Mouse (Mus musculus) neural tube, embryonic 12.5 days (tissue): ENCODE measurements around the gene Pdzrn3. TPM values are rescaled to one million over a fixed set of nuclear protein-coding genes. Genes with fewer than 3 reads are reported as not detected.

Source experiments
- ATAC-seq: fragments of 200-750 bp; cut with Nextera tagmentation; 2 replicates; pipeline ENCODE4 v1.8.0; 2017; ENCODE audit warnings: low read depth, mild to moderate bottlenecking, moderate TSS enrichment, moderate library complexity; ENCODE audit not compliant: low FRiP score
- H3K27ac ChIP-seq: fragments of 300-500 bp; sonication (generic); 2 replicates; pipeline ENCODE4 v1.5.1; 2016
- H3K27me3 ChIP-seq: fragments of 300-500 bp; sonication (generic); replicated peaks from 2 replicates; pipeline ENCODE4 v1.6.1; 2016; ENCODE audit warnings: mild to moderate bottlenecking
- H3K36me3 ChIP-seq: fragments of 300-500 bp; sonication (generic); 2 replicates; pipeline ENCODE4 v1.6.1; 2016; ENCODE audit warnings: mild to moderate bottlenecking
- H3K4me1 ChIP-seq: fragments of 300-500 bp; sonication (generic); 2 replicates; pipeline ENCODE4 v1.6.1; 2016
- H3K4me2 ChIP-seq: fragments of 300-500 bp; sonication (generic); replicated peaks from 2 replicates; pipeline ENCODE4 v1.6.1; 2016; ENCODE audit warnings: mild to moderate bottlenecking
- H3K4me3 ChIP-seq: fragments of 300-500 bp; sonication (generic); 2 replicates; pipeline ENCODE4 v1.5.1; 2016
- H3K9ac ChIP-seq: fragments of 300-500 bp; sonication (generic); 2 replicates; pipeline ENCODE4 v1.6.1; 2016; ENCODE audit warnings: mild to moderate bottlenecking
- H3K9me3 ChIP-seq: fragments of 300-500 bp; sonication (generic); 2 replicates; pipeline ENCODE4 v1.6.1; 2016; ENCODE audit warnings: mild to moderate bottlenecking
- WGBS: fragments of 180-500 bp; shearing (Covaris S2); methylation state at CpG from one replicate; pipeline ENCODE4 v1.1.7; 2016; 5-methylcytosine and 5-hydroxymethylcytosine counted together
- polyA plus RNA-seq: library from polyadenylated mRNA; unstranded; fragments of >200 nt; fragmentation: Nextera tagmentation; extraction: Ambion mirVana; gene quantifications from 2 replicates; pipeline ENCODE4 v1.2.1, GENCODE M21; 2016

The Pdzrn3 gene
- polyA plus RNA-seq, 1 experiment from 2014 or later = 25.4 TPM

DNA sequence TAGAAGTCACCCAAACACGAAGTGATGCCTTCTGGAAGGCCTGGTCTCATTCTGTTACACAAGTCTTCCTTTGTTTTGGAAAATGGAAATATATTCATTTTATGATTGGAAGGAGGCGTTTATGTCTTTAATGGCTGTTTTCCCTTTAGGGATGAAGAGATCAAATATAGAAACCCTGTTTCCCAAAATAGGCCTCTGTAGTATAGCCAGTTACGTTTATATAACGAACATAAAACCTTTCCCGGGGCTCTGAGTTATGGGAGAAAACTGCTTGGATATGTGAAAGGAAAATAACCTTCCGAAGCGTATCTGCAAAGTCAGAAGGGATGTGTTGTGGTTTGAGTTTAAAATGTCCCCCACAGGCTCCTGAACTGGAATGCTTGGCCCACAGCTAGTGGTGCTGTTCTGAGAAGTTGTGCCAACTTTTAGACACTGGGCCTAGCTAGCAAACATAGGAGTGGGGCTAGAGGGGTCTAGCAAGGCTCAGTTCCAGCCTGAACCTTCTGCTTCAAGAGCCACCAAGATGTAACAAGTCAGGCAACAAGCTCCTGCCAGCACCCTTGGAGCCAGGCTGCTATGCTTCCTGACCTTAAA is 58.2 kb downstream of the Pdzrn3 start:
- H3K4me1 ChIP-seq = peaks cover 6% of the 10 kb centered on the region
- H3K9me3 ChIP-seq = no peaks in the 10 kb centered on the region
- no peak overlapping the region for H3K27ac ChIP-seq
- WGBS = 65% methylated on average over 7 of the region's 7 CpGs
- ATAC-seq = no peak
- H3K4me3 ChIP-seq = no peak overlapping the region
- H3K4me2 ChIP-seq = no peak overlapping the region
- no peaks in the 10 kb centered on the region for H3K27me3 ChIP-seq
- H3K9ac ChIP-seq = no peak overlapping the region
- no peaks in the 10 kb centered on the region for H3K36me3 ChIP-seq

DNA sequence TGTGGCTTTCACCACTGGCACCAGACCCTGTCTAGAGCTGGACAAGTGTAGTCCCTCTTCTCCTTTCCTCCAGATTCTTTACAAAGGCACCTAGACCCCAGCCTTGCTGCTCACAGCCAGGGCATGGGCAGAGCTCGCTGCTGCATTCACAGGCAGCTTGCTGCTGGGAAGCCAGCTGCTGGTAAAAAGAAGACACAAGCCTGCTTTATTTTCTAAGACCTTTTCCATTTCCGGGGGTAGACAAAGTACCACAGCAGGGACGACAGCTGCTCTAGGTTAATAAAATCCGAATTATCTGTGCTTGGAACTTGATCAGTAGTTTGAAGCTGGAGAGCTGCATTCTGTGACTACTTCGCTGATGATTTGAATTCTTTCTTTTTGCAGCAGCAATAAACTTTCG is 59.2 kb downstream of the Pdzrn3 start:
- peak; percentile 21; the same call in 1 of the 2 replicates for ATAC-seq
- Histone ChIP-seq H3K36me3 (no peaks in the 10 kb centered on the region), H3K4me2 (no peak overlapping the region), H3K4me3 (no peak overlapping the region), H3K9ac (0 out of 2 replicates have a peak overlapping the region, but pooled peaks have one; percentile 26), H3K4me1 (peaks cover 6% of the 10 kb centered on the region), H3K27me3 (no peaks in the 10 kb centered on the region), H3K9me3 (no peaks in the 10 kb centered on the region), H3K27ac (no peak overlapping the region; the same call in 1 of the 2 replicates)
- 31% methylated on average over 6 of the region's 6 CpGs for WGBS

DNA sequence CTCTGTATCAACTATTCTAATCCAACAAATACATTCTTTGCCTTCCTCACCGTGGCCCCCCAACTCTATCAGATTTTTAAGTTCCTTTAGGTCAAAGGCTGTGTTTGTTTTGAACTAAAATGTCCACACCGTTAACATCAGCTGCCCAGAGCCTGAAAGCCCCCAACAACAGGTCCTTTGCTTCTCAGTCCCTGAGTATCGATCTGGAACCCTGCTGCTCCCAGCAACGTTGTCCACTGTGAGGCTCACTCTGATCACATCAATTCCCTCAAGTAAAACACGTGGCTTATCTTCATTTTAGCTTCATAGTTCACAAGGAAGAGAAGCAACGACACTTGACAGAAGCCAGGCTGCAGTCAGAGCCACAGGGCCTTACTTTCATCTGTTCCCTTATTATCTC is 66.3 kb downstream of the Pdzrn3 start:
- Histone ChIP-seq H3K9ac (no peak overlapping the region), H3K4me1 (peaks cover 10% of the 10 kb centered on the region), H3K4me3 (no peak overlapping the region), H3K4me2 (no peak overlapping the region), H3K27me3 (0 out of 2 replicates have a peak, but pooled peaks cover 1% of the 10 kb centered on the region), H3K27ac (no peak overlapping the region), H3K36me3 (no peaks in the 10 kb centered on the region), H3K9me3 (no peaks in the 10 kb centered on the region)
- 66% methylated on average over 6 of the region's 6 CpGs for WGBS
- ATAC-seq = no peak

DNA sequence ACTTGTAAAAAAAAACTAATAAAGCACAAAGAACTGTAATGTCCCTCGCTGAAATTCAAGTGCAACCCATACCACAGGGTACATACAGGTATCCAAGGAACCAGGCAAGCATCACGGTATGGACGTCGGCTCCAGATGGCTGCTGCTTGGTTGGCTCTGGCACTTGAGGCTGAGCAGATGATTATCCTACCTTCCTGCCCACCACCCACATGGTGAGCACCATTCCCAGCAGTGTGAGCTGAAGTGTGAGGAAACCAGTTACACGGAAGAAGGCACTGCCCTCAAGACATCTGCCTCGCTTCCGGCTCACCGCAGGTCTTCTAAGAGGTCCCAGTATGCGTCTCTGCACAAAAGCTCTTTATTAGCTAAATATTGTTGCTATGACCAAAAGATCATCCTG is 67.2 kb downstream of the Pdzrn3 start:
- H3K9me3 ChIP-seq = no peaks in the 10 kb centered on the region
- no peak overlapping the region for H3K4me3 ChIP-seq
- no peak for ATAC-seq
- H3K9ac ChIP-seq = no peak overlapping the region
- 86% methylated on average over 9 of the region's 9 CpGs for WGBS
- H3K4me2 ChIP-seq = no peak overlapping the region
- H3K36me3 ChIP-seq = no peaks in the 10 kb centered on the region
- H3K4me1 ChIP-seq = peaks cover 10% of the 10 kb centered on the region
- 0 out of 2 replicates have a peak, but pooled peaks cover 3% of the 10 kb centered on the region for H3K27me3 ChIP-seq
- H3K27ac ChIP-seq = no peak overlapping the region

DNA sequence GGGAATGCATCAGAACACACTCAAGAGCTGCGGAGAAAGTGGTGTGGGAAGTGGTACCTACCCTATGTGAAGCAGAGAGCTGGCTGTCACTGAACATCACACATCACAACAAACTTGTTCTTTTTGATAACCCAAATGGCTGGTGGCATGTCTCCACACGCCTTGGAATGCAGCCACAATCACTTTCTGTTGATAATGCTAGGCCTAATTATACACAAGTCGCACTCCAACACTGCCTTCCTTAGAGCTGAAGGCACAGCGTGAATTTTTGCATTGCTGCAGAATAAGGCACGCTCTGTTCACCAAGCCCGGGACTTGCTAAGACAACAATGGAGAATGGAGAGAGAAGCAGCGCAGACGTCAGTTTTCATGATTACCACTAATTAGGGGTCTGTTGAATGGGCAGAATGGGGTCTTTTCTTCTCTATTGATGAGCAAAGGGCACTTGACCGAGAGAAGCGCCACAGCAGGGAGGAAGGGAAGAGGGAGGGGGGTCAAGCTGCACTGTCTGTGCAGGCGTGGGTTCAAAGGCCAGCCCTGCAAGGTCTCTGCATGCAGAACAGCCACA is 69.6 kb downstream of the Pdzrn3 start:
- Histone ChIP-seq H3K4me1 (peaks cover 10% of the 10 kb centered on the region), H3K27me3 (0 out of 2 replicates have a peak, but pooled peaks cover 6% of the 10 kb centered on the region), H3K4me3 (no peak overlapping the region), H3K9me3 (no peaks in the 10 kb centered on the region), H3K4me2 (no peak overlapping the region), H3K9ac (no peak overlapping the region), H3K27ac (no peak overlapping the region), H3K36me3 (no peaks in the 10 kb centered on the region)
- ATAC-seq = peak; percentile 88
- 12% methylated on average over 11 of the region's 11 CpGs for WGBS

DNA sequence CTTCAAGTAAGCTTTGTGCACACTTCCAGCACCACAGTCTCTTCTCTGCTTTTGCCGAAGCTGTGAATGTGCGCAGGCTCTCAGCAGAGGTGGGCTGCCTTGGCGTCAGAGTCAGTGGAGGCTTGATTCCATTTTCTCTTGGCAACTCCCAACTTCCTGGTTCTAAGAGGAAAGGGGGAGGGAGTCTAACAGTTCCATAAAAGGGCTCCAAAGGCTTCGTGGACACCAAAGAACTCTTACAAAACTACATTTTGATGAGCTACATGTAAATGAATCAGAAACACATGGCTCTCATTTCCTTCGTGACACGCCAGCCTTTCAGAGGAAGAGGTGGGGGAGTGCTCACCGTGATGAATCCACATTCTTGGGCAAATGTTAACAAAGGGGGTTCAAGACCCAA is 70.9 kb downstream of the Pdzrn3 start:
- H3K27me3 ChIP-seq = 0 out of 2 replicates have a peak, but pooled peaks cover 6% of the 10 kb centered on the region
- no peak overlapping the region for H3K27ac ChIP-seq
- H3K9me3 ChIP-seq = no peaks in the 10 kb centered on the region
- H3K9ac ChIP-seq = no peak overlapping the region
- ATAC-seq = no peak
- no peak overlapping the region for H3K4me2 ChIP-seq
- peaks cover 10% of the 10 kb centered on the region for H3K4me1 ChIP-seq
- WGBS = 78% methylated on average over 7 of the region's 7 CpGs
- no peaks in the 10 kb centered on the region for H3K36me3 ChIP-seq
- H3K4me3 ChIP-seq = no peak overlapping the region

DNA sequence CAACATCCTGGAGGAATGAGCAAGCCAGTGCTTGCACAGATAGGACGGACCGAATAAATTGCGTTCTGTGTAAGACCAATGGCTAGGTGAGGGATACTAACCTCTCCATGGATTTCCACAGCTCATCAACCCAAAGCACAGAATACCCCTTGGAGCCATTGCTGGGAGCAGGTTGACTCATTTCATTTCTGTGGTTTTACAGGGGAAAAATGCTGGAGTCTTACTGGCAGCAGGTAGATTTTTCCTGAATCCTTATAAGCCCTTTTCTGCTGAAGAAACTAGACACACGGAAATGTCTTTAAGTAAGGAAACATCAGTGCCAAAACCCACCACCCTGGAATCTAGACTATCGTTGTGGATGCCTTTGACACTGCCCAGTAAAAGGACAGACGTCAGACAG is 72.2 kb downstream of the Pdzrn3 start:
- Histone ChIP-seq H3K4me3 (no peak overlapping the region), H3K4me2 (no peak overlapping the region), H3K27ac (no peak overlapping the region), H3K9me3 (no peaks in the 10 kb centered on the region), H3K9ac (no peak overlapping the region), H3K4me1 (peaks cover 10% of the 10 kb centered on the region), H3K36me3 (no peaks in the 10 kb centered on the region), H3K27me3 (0 out of 2 replicates have a peak, but pooled peaks cover 6% of the 10 kb centered on the region)
- 91% methylated on average over 6 of the region's 6 CpGs for WGBS
- ATAC-seq = no peak

DNA sequence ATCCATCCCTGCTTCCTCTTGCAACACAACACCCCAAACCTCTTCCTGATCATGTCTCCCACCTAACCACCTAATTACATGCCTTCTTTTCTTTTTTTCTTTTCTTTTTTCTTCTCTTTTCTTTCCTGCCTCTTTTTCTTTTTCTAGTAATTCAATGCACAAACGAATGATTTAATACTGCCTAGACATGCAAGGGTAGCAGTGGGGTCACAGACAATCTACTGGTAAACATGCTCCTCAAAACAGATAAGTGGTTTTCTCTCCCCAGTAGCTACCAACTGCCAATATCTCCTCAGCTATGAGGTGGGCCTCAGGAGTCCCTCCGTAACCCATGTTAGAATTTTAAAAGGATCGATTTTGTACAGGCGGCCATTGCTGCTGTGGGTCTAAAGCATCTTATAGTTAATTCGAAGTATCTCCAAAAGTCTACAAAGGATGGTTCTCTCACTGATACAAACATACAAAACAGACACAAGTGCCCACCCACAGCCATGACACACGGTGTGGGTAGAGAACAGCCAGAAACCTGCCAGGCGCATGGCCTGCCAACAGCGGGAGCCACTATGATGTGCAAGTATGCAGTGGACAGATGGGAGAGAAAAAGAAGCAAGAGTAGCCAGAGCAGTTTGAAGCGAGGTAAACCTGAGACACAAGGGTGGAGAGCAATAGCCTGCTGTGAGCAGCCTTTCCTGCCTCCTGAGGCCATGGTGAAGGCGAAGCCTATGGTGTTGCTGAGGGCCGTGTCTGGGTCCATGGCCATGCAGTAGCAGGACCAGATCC is 73.5 kb downstream of the Pdzrn3 start:
- Histone ChIP-seq H3K36me3 (no peaks in the 10 kb centered on the region), H3K27ac (no peak overlapping the region), H3K27me3 (0 out of 2 replicates have a peak, but pooled peaks cover 6% of the 10 kb centered on the region), H3K9ac (no peak overlapping the region), H3K4me2 (no peak overlapping the region), H3K4me1 (peaks cover 10% of the 10 kb centered on the region), H3K9me3 (no peaks in the 10 kb centered on the region), H3K4me3 (no peak overlapping the region)
- 89% methylated on average over 11 of the region's 11 CpGs for WGBS
- ATAC-seq = no peak

DNA sequence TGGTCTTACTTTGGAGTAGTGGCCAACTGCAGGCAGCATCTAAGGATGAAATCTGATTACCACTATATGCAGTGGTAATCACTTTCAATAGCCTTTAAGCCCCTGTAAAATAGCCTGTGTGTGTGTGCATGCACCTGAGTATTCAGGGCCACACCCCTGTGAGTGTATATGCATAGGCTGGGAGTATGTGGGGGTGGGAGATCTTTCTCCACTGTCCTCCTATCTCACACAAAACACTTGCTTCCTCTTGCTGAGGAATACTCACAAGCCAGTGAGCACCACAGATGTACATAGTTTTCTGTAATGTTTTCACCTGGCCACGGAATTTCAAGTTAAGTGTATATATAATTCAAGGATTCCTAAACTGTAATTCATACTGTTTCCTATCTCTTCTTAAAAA is 74.2 kb downstream of the Pdzrn3 start:
- WGBS = 91% methylated on average over 1 of the region's 1 CpGs
- Histone ChIP-seq H3K4me3 (no peak overlapping the region), H3K9me3 (no peaks in the 10 kb centered on the region), H3K27ac (no peak overlapping the region), H3K4me1 (peaks cover 8% of the 10 kb centered on the region), H3K36me3 (no peaks in the 10 kb centered on the region), H3K4me2 (no peak overlapping the region), H3K9ac (no peak overlapping the region), H3K27me3 (0 out of 2 replicates have a peak, but pooled peaks cover 6% of the 10 kb centered on the region)
- ATAC-seq = no peak

DNA sequence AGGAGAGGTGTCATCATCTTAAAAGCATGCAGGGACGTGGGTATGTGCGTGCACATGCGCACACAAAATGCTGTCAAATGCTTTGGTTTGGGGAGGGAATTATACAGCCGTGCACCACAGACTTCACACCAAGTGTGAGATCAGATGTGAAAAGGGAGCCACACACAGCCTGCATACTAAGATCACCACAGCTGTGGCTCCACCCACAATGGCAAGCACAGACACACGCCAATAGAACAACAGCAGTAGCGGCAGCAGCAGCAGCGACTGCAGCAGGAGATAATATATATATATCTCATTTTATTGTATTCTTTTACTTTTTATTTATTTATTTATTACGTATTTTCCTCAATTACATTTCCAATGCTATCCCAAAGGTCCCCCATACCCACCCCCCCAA is 76.5 kb downstream of the Pdzrn3 start:
- ATAC-seq = no peak
- H3K4me2 ChIP-seq = no peak overlapping the region
- H3K9me3 ChIP-seq = no peaks in the 10 kb centered on the region

DNA sequence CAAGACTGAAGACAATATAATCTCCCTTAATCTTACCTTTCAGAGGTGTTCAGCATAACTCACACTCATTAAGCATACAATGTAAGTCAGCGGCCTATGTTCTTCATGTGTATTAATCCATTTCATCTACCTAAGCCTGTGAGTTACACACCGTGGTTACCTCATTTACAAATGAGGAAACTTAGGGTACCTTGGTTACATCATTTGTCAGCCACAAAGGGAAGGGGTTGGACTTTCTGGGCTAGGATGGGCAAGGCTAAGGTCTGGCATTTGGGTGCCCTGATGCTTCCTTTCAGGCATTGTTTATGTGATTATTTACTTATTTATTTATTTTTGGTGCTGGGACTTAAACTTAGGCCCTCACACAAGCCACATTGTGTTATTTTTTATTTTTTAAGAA is 78.3 kb downstream of the Pdzrn3 start:
- ATAC-seq = no peak
- Histone ChIP-seq H3K9ac (no peak overlapping the region), H3K4me1 (peaks cover 3% of the 10 kb centered on the region; the same call in 1 of the 2 replicates), H3K27me3 (0 out of 2 replicates have a peak, but pooled peaks cover 1% of the 10 kb centered on the region), H3K4me2 (no peak overlapping the region), H3K27ac (no peak overlapping the region), H3K9me3 (no peaks in the 10 kb centered on the region), H3K4me3 (no peak overlapping the region), H3K36me3 (no peaks in the 10 kb centered on the region)
- 98% methylated on average over 2 of the region's 2 CpGs for WGBS

More for the DNA sequence above, 76.5 kb downstream of the Pdzrn3 start:
- no peaks in the 10 kb centered on the region for H3K36me3 ChIP-seq
- H3K27me3 ChIP-seq = 0 out of 2 replicates have a peak, but pooled peaks cover 3% of the 10 kb centered on the region
- no peak overlapping the region for H3K27ac ChIP-seq
- WGBS = 86% methylated on average over 8 of the region's 8 CpGs
- H3K9ac ChIP-seq = no peak overlapping the region
- no peaks in the 10 kb centered on the region for H3K4me1 ChIP-seq
- H3K4me3 ChIP-seq = no peak overlapping the region
